Mouse (Mus musculus): ENCODE measurements around the gene C530008M17Rik. TPM values are rescaled to one million over a fixed set of nuclear protein-coding genes. Genes with fewer than 3 reads are reported as not detected.
A peak's percentile ranks its signal among the peaks of the same experiment; 100 is the strongest.
"Not testable (repeated sequence)": the region's sequence is repeated elsewhere in the genome, so short reads cannot be mapped to it uniquely, and the experiment has no call there.

The C530008M17Rik gene
- total RNA-seq, 2 experiments from 2014 or later, result 1.8 to 2.4 TPM

DNA sequence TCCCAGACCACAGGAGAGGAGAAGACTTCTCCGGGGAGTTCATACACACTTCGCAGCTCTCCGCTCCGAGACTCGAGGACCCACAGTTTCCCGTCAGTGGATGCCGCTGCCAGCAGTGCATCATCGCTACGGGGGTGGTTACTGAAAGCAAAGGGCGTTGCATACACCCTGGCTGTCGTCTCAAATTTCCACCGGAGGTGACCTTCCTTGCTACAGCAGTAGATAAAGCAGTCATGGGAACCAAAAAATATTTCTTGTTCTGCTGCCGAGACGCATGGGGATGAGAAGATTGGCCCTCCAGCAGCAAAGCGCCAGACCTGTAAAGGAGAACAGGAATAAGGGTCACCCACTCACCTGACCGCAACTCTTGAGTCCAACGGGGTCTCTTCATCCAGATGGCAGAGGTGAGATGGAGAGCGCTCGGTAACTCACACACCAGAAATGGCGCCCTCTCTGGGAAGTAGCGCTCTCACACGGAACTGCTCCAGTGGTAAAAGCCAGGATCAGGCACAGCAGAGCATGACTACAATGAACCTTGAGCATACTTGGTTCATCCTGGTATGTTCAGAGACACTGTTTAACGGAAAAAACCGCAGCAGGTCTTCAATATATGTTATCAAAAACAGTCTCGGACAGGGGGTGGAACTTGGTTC lies 219.9 kb downstream of the C530008M17Rik start:
- DNase-seq, result no peak
- TF ChIP-seq CTCF (IDR thresholded peaks at IDR 0.05), result no peak
- Histone ChIP-seq H3K27ac (no peak overlapping the region), H3K4me3 (no peak overlapping the region)
- intact Hi-C loops (cut with DNase I), result no loop called here

DNA sequence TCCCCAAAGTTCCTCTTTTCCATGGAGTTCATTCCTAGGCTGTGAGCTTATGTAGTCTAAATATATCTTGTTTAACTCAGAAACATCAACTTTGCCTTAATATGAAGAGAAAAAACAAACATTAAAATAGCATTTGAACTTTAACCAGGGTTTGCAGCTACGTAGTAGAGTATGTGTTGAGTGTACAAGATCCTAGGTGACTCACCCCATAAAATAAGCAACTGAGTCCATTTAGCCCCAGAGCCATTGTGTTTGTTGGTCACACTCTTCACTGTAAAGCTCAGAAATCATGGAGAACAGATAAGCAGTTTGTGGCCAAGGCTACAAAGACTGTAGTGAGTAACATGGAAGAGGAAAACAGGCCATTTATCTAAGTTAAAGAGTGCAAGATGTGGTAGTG lies 227.8 kb downstream of the C530008M17Rik start:
- Histone ChIP-seq H3K27ac (no peak overlapping the region), H3K4me3 (no peak overlapping the region)
- DNase-seq, result no peak
- no peak for TF ChIP-seq CTCF (IDR thresholded peaks at IDR 0.05)
- intact Hi-C loops (cut with DNase I), result no loop called here

DNA sequence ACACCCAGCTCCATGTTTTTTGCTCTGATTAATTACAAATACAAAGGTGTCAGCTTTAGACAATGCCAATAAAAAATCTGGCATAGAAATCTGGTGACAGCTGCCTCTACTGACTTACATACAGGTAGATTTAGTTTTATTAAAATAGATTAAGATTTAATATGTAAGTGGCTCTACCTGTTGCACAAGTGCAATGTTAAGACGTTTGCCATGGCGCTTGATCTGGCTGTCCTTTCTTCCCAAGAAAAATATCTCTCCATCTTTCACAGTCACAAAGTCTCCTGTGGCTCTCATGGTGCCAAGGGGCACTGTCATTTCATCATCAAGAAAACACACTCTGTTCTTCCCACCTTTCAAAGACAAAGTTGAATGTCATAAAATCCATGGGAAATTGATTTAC lies 230.7 kb downstream of the C530008M17Rik start:
- DNase-seq, result no peak
- Histone ChIP-seq H3K27ac (no peak overlapping the region), H3K4me3 (no peak overlapping the region)
- no peak for TF ChIP-seq CTCF (IDR thresholded peaks at IDR 0.05)
- intact Hi-C loops (cut with DNase I), result no loop called here

DNA sequence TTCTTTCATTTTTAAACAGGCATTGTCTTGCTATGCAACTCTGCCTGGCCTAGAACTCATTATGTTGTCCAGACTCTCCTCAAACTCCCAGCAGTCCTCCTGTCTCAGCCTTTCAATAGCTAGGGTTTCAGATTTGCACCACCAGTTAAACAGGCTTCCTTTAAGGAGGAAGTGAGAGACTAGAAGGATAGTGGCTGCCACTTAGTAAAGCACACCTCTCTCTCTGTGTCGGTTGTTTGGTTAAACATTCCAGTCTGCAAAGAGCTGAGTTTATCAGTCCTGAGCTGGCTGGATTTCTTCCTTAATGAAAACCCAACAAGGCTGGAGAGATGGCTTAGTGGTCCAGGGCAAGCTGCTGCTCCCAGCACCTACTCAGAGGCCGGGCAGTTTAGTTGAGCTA lies 236.3 kb downstream of the C530008M17Rik start:
- no peak for TF ChIP-seq CTCF (IDR thresholded peaks at IDR 0.05)
- H3K27ac ChIP-seq, result no peak overlapping the region
- H3K4me3 ChIP-seq, result no peak overlapping the region
- intact Hi-C loops (cut with DNase I), result no loop called here
- no peak for DNase-seq

DNA sequence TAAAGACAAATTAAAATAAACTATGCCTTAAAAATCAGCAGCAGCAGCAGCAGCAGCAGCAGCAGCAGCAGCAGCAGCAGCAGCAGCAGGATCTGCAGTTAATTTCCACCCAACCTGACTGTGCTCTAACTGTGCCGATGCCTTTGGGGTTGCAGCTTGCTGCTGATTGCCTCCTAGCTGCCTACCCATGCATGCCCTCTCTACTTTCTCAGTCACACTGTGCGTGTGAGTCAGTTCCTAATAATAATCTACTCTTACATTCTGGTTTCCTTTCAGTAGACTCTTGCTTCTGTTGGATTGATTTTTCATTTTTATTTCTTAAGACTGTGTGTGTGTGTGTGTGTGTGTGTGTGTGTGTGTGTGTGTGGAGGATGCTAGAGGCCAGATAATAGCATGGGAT lies 236.8 kb downstream of the C530008M17Rik start:
- no peak for TF ChIP-seq CTCF (IDR thresholded peaks at IDR 0.05)
- no peak overlapping the region for H3K4me3 ChIP-seq
- intact Hi-C loops (cut with DNase I), result no loop called here
- no peak for DNase-seq
- no peak overlapping the region for H3K27ac ChIP-seq

DNA sequence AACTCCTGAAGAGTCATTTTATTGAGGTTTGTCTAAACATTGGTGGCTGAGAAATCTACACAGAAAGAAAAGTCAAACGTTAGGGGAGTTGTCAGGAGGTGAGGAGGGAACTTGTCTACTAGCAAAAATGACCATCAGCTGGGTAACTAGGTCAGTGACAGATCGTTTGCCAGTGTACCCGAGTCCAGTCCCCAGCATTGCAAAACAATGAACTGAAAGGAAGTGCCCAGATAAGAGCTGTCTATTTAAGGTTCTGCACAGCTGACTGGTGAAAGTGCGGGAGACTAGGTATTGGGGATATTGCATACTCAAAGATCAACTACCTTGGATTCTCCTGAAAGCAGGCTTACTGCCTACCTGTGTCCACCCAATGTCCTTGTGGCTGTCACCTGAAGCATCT lies 245.8 kb downstream of the C530008M17Rik start:
- DNase-seq, result no peak
- intact Hi-C loops (cut with DNase I), result loop anchor here (10.0 kb wide), 1 partner anchor 413 kb away; the partner anchor contains the start of genes Noa1 and Polr2b
- Histone ChIP-seq H3K4me3 (no peak overlapping the region), H3K27ac (no peak overlapping the region)
- TF ChIP-seq CTCF (IDR thresholded peaks at IDR 0.05), result no peak

DNA sequence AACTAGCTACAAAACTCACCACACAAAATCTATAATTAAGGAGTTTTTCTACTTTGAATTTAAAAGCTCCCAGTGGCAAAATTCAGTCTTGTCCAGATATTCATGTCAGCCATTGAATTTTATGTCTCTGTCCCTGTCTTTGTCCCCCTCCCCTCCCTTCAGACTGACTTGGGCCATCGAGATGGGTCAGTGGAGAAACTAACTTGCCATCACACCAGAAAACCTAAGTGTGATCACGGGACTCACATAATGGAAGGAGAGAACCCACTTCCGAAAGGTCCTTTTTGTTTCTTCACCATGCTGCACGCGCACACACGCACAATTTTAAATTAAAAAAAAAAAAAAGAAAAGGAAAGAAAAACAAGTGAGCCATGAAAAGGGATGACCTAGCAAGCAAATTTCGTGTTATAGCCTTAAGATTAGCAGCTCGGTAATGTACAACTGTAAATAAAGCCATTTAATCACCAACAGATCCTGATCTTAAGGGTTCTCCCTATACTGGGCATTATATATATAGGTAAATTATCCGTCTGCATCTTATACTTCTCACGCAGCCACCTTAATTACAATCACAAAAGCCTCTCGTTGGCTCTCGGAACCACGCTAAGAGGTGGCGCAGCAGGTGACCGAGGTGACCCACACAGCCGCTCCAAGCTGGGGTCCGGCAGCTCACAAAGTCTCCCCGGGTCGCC lies 248.5 kb downstream of the C530008M17Rik start:
- Histone ChIP-seq H3K4me3 (peak overlapping the region; percentile 83), H3K27ac (peak overlapping the region; percentile 99)
- no peak for DNase-seq
- intact Hi-C loops (cut with DNase I), result loop anchor here (2.0 to 10.0 kb wide), 3 partner anchors 46 to 410 kb away; partner anchors contain the start of genes Noa1, Paics, Polr2b and Ppat
- TF ChIP-seq CTCF (IDR thresholded peaks at IDR 0.05), result no peak

DNA sequence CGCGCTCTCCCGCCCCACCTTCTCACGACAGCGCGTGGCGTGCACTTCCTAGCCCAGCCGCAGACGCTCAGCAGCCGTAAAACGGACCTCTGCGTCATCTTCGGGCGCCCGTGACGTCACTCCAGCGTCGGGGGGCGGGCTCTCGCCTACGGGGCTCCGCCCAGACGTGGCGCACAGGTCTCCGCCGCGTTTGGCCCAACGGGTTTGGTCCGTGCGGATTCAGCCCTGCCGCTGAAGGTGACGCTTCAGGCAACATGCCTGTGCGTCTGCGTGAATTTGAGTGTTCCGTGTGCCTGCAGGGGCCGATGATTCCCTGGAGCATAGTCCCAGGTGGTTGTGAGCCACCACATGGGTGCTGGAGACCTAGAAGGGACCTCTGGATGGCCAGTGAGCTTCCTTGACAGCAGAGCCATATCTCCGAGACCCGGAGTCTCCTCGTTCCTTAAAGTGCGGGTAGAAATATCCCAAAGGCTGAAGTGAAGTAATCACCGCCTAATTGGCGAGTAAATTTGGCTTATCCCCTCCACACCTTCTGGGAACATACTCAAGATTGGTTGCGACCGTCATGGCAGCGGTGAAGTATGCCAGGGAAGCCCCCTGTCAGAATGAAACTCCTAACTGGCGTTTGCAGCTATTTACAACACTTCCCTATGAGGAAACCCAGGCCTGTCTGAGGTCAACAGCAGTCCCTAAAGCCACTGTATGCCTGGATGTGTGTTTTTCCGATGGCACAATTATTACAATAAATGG lies 249.3 kb downstream of the C530008M17Rik start, which contains the start of gene Aasdh:
Gene Aasdh, minus strand, starts transcription at position 110 of the 750 bp plus-strand sequence.
- peak; percentile 38 for TF ChIP-seq CTCF (IDR thresholded peaks at IDR 0.05)
- DNase-seq, result peak; percentile 98
- Histone ChIP-seq H3K4me3 (peak within 1 kb of the TSS; percentile 83), H3K27ac (peak within 1 kb of the TSS; percentile 99)
- intact Hi-C loops (cut with DNase I), result loop anchor here (2.0 to 10.0 kb wide), 3 partner anchors 45 to 409 kb away; partner anchors contain the start of genes Noa1, Paics, Polr2b and Ppat

DNA sequence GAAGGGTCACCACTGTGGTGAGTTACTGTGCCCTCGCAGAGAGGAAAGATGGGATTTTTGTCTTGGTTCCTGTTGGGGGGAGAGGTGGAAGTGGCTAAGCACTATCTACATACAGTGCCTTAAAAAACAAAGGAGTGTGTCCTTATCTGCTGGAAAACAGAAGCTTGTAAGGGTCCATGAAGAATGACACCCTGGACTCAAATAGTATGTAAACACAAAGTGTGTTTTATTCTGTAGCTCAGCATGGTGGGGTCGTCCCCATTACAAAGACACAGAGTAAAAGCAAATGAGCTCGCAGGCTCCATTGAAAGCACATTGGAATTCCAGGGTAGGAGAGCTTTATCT lies 249.8 kb downstream of the C530008M17Rik start:
- intact Hi-C loops (cut with DNase I), result loop anchor here (10.0 kb wide), 1 partner anchor 409 kb away; the partner anchor contains the start of genes Noa1 and Polr2b

DNA sequence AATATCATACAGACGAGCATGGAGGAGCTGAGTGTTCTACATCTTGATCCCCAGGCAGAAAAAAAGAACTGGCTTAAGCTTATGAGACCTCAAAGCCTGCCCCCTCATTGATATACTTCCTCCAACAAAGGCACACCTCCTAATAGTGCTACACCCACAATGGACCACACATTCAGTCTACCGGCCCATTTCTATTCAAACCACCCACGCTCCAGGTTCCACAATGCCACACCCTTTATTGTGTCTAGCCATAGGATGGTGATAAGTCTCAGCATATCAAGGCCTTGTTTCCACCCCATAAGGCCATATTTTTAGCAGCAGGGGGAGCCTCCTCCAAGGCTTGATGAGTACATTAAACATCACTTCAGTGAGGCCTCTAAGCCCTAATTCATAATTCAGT lies 254.5 kb downstream of the C530008M17Rik start:
- TF ChIP-seq CTCF (IDR thresholded peaks at IDR 0.05), result no peak
- intact Hi-C loops (cut with DNase I), result no loop called here
- Histone ChIP-seq H3K27ac (no peak overlapping the region), H3K4me3 (no peak overlapping the region)
- no peak for DNase-seq

More for the DNA sequence above, 249.8 kb downstream of the C530008M17Rik start:
- TF ChIP-seq CTCF (IDR thresholded peaks at IDR 0.05), result no peak
- DNase-seq, result no peak
- peak overlapping the region; percentile 99 for H3K27ac ChIP-seq
- H3K4me3 ChIP-seq, result peak overlapping the region; percentile 83

DNA sequence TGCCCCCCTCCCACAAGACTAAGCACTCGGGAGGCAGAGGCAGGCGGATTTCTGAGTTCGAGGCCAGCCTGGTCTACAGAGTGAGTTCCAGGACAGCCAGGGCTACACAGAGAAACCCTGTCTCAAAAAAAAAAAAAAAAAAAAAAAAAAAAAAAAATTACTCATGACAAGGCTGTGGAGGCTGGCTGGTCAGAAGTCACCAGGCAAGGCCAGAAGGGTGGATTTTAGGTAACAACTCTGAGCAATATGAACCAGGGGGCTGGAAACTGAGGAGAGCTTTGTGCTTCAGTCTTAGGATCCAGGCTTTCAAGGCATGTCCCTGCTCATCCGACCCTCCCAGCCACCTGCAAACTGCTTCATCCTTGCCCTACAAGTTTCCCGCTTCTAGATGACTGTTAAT lies 256.2 kb downstream of the C530008M17Rik start:
- DNase-seq; H3K4me3 ChIP-seq; H3K27ac ChIP-seq; intact Hi-C loops (cut with DNase I): not testable (repeated sequence)

DNA sequence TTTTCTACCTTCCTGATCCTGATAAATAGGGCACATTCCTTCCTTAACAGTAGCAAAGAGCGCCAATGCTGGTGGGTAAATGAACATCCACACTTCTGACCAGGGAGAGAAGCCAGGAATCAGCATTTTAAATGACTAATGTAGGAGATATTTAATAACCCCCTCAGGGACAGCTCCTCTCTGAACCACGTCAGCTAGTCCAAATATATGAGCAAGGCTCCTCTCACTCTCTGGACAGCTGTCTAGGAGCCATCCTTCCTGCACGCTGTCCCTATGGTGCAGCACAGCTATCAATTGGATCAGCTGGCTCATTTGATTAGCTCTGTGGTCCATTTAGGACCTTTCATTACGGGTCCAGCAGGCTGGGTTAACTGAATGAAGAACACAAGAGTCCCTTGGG lies 266.5 kb downstream of the C530008M17Rik start:
- DNase-seq, result peak; percentile 37
- intact Hi-C loops (cut with DNase I), result loop anchor here (5.0 kb wide), 1 partner anchor 34 kb away; no protein-coding TSS in a partner anchor
- Histone ChIP-seq H3K27ac (peak overlapping the region; percentile 93), H3K4me3 (peak overlapping the region; percentile 59)
- no peak for TF ChIP-seq CTCF (IDR thresholded peaks at IDR 0.05)

Other genes starting within 250 kb of the C530008M17Rik start
- not detected for gene Gm7271, start 172.5 kb upstream of the C530008M17Rik start, total RNA-seq (2021)
- gene Exoc1, start 127.2 kb upstream of the C530008M17Rik start, total RNA-seq (2021), result 10 to 100 TPM; 11.6 to 12.0 TPM
- 1 to 10 TPM; 1.1 to 1.4 TPM for gene Cep135, start 67.8 kb upstream of the C530008M17Rik start, total RNA-seq (2021)
- gene Aasdh, start 249.0 kb downstream of the C530008M17Rik start, total RNA-seq (2021), result 10 to 100 TPM in 1 of 2 experiments, 1 to 10 TPM in 1; 9.6 to 12.9 TPM

Measured in gastrocnemius, adult 2 months (tissue).